Mouse (Mus musculus) liver, embryonic 14.5 days (tissue): Measurements from ENCODE around the gene Olfr738. TPM values are rescaled to one million over a fixed set of nuclear protein-coding genes. Genes with fewer than 3 reads are reported as not detected.

Source experiments
- ATAC-seq: fragments of 200-750 bp; cut with Nextera tagmentation; 2 replicates; pipeline ENCODE4 v1.8.0; 2017; ENCODE audit warnings: moderate number of reproducible peaks, mild to moderate bottlenecking, moderate library complexity; ENCODE audit not compliant: insufficient read depth
- DNase-seq, 3 experiments: peaks; one replicate each; pipeline ENCODE4 v3.0.0-alpha.2; 2012 to 2013; ENCODE audit warnings: low read depth in 3 of 3, low spot score in 3 of 3
- H3K27ac ChIP-seq: fragments of 300-500 bp; sonication (generic); 2 replicates; pipeline ENCODE4 v1.5.1; 2014; ENCODE audit warnings: moderate library complexity, mild to moderate bottlenecking, control low read depth, inconsistent platforms
- H3K27me3 ChIP-seq: fragments of 300-500 bp; sonication (generic); 2 replicates; pipeline ENCODE4 v1.6.1; 2014; ENCODE audit warnings: mild to moderate bottlenecking, low read length, moderate library complexity; ENCODE audit not compliant: control insufficient read depth, insufficient read depth
- H3K36me3 ChIP-seq: fragments of 300-500 bp; sonication (generic); replicated peaks from 2 replicates; pipeline ENCODE4 v1.6.1; 2014; ENCODE audit warnings: low read depth; ENCODE audit not compliant: control insufficient read depth, insufficient read depth
- H3K4me1 ChIP-seq, 2 experiments: fragments of 200-500 bp in 1 of 2; fragments of 300-500 bp in 1 of 2; sonication (generic) in 1 of 2; replicated peaks; 2 replicates each; pipeline ENCODE4 v1.6.1; 2012 to 2014; ENCODE audit warnings: antibody characterized with exemption in 1 of 2, inconsistent platforms in 1 of 2, low read length in 1 of 2; ENCODE audit not compliant: control insufficient read depth in 2 of 2, insufficient read depth in 2 of 2
- H3K4me2 ChIP-seq: fragments of 300-500 bp; sonication (generic); 2 replicates; pipeline ENCODE4 v1.6.1; 2014; ENCODE audit warnings: low read depth, mild to moderate bottlenecking, control low read depth, moderate library complexity
- H3K4me3 ChIP-seq, 2 experiments: fragments of 200-500 bp in 1 of 2; fragments of 300-500 bp in 1 of 2; sonication (generic) in 1 of 2; 2 replicates each; pipeline ENCODE4 v1.5.1; 2012 to 2014; ENCODE audit warnings: low read depth in 2 of 2, low read length in 2 of 2, mild to moderate bottlenecking in 2 of 2, control low read depth in 1 of 2, inconsistent platforms in 1 of 2, moderate library complexity in 1 of 2; ENCODE audit not compliant: insufficient read depth in 1 of 2
- H3K9ac ChIP-seq: fragments of 300-500 bp; sonication (generic); replicated peaks from 2 replicates; pipeline ENCODE4 v1.6.1; 2014; ENCODE audit warnings: mild to moderate bottlenecking, control low read depth, moderate library complexity
- H3K9me3 ChIP-seq: fragments of 300-500 bp; sonication (generic); 2 replicates; pipeline ENCODE4 v1.6.1; 2016; ENCODE audit warnings: low read length, mixed read lengths; ENCODE audit not compliant: control insufficient read depth
- CTCF ChIP-seq: IDR thresholded peaks from 2 replicates; pipeline ENCODE4 v1.5.1; 2016; ENCODE audit warnings: antibody characterized with exemption, low read depth, control low read depth
- EP300 ChIP-seq: IDR thresholded peaks from 2 replicates; pipeline ENCODE4 v1.6.1; 2016; ENCODE audit warnings: antibody characterized with exemption, low read depth
- WGBS: fragments of 180-500 bp; shearing (Covaris S2); extraction: QIAGEN DNeasy Blood & Tissue Kit; methylation state at CpG from one replicate; pipeline ENCODE4 v1.1.7; 2014; ENCODE audit not compliant: insufficient replicate concordance; 5-methylcytosine and 5-hydroxymethylcytosine counted together
- polyA plus RNA-seq, 2 experiments: library from polyadenylated mRNA; depleted of rRNA in 1 of 2; stranded (reverse) in 1 of 2; unstranded in 1 of 2; fragments of >200 nt; fragmentation: Nextera tagmentation in 1 of 2; extraction: Ambion mirVana in 1 of 2; gene quantifications; 2 replicates each; pipeline versions ENCODE4 v1.2.1 to v1.2.3; 2012 to 2014

The Olfr738 gene
- polyA plus RNA-seq, 2 experiments: not detected

DNA sequence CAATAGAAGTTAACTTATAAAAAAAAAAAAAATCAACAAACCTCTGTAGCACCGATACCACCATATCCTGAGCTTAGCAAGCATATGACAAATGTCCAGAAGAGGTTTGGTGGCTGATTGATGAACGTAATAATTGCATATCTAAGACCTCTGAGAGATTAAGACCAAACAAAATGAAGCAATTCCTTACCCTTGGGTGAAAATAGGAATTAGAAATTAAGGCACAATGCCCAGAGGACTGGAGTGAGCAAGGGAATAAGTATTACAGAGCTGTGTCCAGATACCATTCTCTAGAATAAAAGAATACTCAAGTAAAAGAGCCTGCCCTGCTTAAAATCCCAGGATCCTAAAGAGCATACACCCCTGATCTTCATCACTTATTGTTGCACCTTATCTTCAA, 11.0 kb downstream of the Olfr738 start, which contains the start of gene Olfr739:
Gene Olfr739, plus strand, starts transcription at position 301 of the 400 bp plus-strand sequence.
- no peaks in the 10 kb centered on the region for H3K36me3 ChIP-seq
- H3K27me3 ChIP-seq: no peaks in the 10 kb centered on the region
- no peaks in the 10 kb centered on the region for H3K9me3 ChIP-seq
- no peak within 1 kb of the TSS for H3K27ac ChIP-seq
- no peak within 1 kb of the TSS for H3K9ac ChIP-seq
- no peaks in the 10 kb centered on the region for H3K4me1 ChIP-seq
- H3K4me3 ChIP-seq: no peak within 1 kb of the TSS
- ATAC-seq (no peak), DNase-seq (no peak)
- TF ChIP-seq EP300 (no peak), CTCF (no peak)
- H3K4me2 ChIP-seq: no peak within 1 kb of the TSS
- WGBS: 42% methylated on average over 2 of the region's 2 CpGs

DNA sequence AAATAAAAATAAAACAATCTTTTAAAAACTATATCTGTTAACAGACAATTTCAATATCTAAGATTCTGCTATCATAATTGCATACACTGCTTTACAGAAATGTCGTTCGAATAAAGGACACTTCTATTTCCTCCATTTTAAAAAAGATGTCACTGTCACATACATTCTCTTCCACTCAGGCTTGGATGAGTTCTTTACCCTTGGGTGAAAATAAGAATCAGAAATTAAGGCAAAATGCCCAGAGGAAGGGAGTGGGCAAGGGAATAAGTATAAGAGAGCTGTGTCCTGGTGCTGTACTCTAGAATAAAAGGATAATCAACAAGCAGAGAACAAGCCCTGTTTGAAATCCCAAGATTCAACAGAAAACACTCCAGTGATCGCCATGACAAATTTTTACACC, 37.9 kb downstream of the Olfr738 start, which contains the start of gene Olfr740:
Gene Olfr740, plus strand, starts transcription at position 301 of the 400 bp plus-strand sequence.
- ATAC-seq (no peak), DNase-seq (no peak)
- Histone ChIP-seq H3K36me3 (no peaks in the 10 kb centered on the region), H3K27me3 (no peaks in the 10 kb centered on the region), H3K9me3 (no peaks in the 10 kb centered on the region), H3K4me1 (no peaks in the 10 kb centered on the region), H3K4me3 (no peak within 1 kb of the TSS), H3K9ac (no peak within 1 kb of the TSS), H3K4me2 (no peak within 1 kb of the TSS), H3K27ac (no peak within 1 kb of the TSS)
- WGBS: 47% methylated on average over 3 of the region's 3 CpGs
- TF ChIP-seq CTCF: no peak
- TF ChIP-seq EP300: no peak

Other genes with a start within 250 kb of the Olfr738 start
- gene Olfr730, start 219.4 kb upstream of the Olfr738 start, polyA plus RNA-seq (2012; rRNA removed): not detected in 2 replicates
- gene Olfr730, start 219.4 kb upstream of the Olfr738 start, polyA plus RNA-seq (2014; fragmentation: Nextera tagmentation; extraction: Ambion mirVana): not detected in 2 replicates
- gene Olfr731, start 165.7 kb upstream of the Olfr738 start, polyA plus RNA-seq (2012; rRNA removed): not detected in 2 replicates
- not detected in 2 replicates for gene Olfr731, start 165.7 kb upstream of the Olfr738 start, polyA plus RNA-seq (2014; fragmentation: Nextera tagmentation; extraction: Ambion mirVana)
- gene Olfr732, start 123.4 kb upstream of the Olfr738 start, polyA plus RNA-seq (2012; rRNA removed): not detected in 2 replicates
- gene Olfr732, start 123.4 kb upstream of the Olfr738 start, polyA plus RNA-seq (2014; fragmentation: Nextera tagmentation; extraction: Ambion mirVana): not detected in 2 replicates
- gene Olfr733, start 106.0 kb upstream of the Olfr738 start, polyA plus RNA-seq (2012; rRNA removed): not detected in 2 replicates
- not detected in 2 replicates for gene Olfr733, start 106.0 kb upstream of the Olfr738 start, polyA plus RNA-seq (2014; fragmentation: Nextera tagmentation; extraction: Ambion mirVana)
- gene Olfr734, start 80.8 kb upstream of the Olfr738 start, polyA plus RNA-seq (2012; rRNA removed): not detected in 2 replicates
- gene Olfr734, start 80.8 kb upstream of the Olfr738 start, polyA plus RNA-seq (2014; fragmentation: Nextera tagmentation; extraction: Ambion mirVana): not detected in 2 replicates
- gene Olfr735, start 58.7 kb upstream of the Olfr738 start, polyA plus RNA-seq (2012; rRNA removed): not detected in 2 replicates
- not detected in 2 replicates for gene Olfr735, start 58.7 kb upstream of the Olfr738 start, polyA plus RNA-seq (2014; fragmentation: Nextera tagmentation; extraction: Ambion mirVana)
- gene Tlr11, start 49.7 kb upstream of the Olfr738 start, polyA plus RNA-seq (2012; rRNA removed): 0.04 TPM in 2 replicates
- 0.05 TPM in 1 of 2 replicates, not detected in the other for gene Tlr11, start 49.7 kb upstream of the Olfr738 start, polyA plus RNA-seq (2014; fragmentation: Nextera tagmentation; extraction: Ambion mirVana)
- not detected in 2 replicates for gene Olfr736, start 26.4 kb upstream of the Olfr738 start, polyA plus RNA-seq (2012; rRNA removed)
- not detected in 2 replicates for gene Olfr736, start 26.4 kb upstream of the Olfr738 start, polyA plus RNA-seq (2014; fragmentation: Nextera tagmentation; extraction: Ambion mirVana)
- gene Olfr739, start 11.1 kb downstream of the Olfr738 start, polyA plus RNA-seq (2012; rRNA removed): not detected in 2 replicates
- gene Olfr739, start 11.1 kb downstream of the Olfr738 start, polyA plus RNA-seq (2014; fragmentation: Nextera tagmentation; extraction: Ambion mirVana): not detected in 2 replicates
- not detected in 2 replicates for gene Olfr740, start 38.0 kb downstream of the Olfr738 start, polyA plus RNA-seq (2012; rRNA removed)
- gene Olfr740, start 38.0 kb downstream of the Olfr738 start, polyA plus RNA-seq (2014; fragmentation: Nextera tagmentation; extraction: Ambion mirVana): not detected in 2 replicates
- gene Olfr741, start 65.2 kb downstream of the Olfr738 start, polyA plus RNA-seq (2012; rRNA removed): not detected in 2 replicates
- gene Olfr741, start 65.2 kb downstream of the Olfr738 start, polyA plus RNA-seq (2014; fragmentation: Nextera tagmentation; extraction: Ambion mirVana): not detected in 2 replicates
- gene Olfr742, start 96.0 kb downstream of the Olfr738 start, polyA plus RNA-seq (2012; rRNA removed): not detected in 2 replicates
- not detected in 2 replicates for gene Olfr742, start 96.0 kb downstream of the Olfr738 start, polyA plus RNA-seq (2014; fragmentation: Nextera tagmentation; extraction: Ambion mirVana)
- not detected in 2 replicates for gene Olfr743, start 114.3 kb downstream of the Olfr738 start, polyA plus RNA-seq (2012; rRNA removed)
- gene Olfr743, start 114.3 kb downstream of the Olfr738 start, polyA plus RNA-seq (2014; fragmentation: Nextera tagmentation; extraction: Ambion mirVana): not detected in 2 replicates
- gene Olfr744, start 207.3 kb downstream of the Olfr738 start, polyA plus RNA-seq (2012; rRNA removed): not detected in 2 replicates
- gene Olfr744, start 207.3 kb downstream of the Olfr738 start, polyA plus RNA-seq (2014; fragmentation: Nextera tagmentation; extraction: Ambion mirVana): not detected in 2 replicates
- not detected in 2 replicates for gene Olfr745, start 231.8 kb downstream of the Olfr738 start, polyA plus RNA-seq (2012; rRNA removed)
- gene Olfr745, start 231.8 kb downstream of the Olfr738 start, polyA plus RNA-seq (2014; fragmentation: Nextera tagmentation; extraction: Ambion mirVana): not detected in 2 replicates
- gene Olfr746, start 239.5 kb downstream of the Olfr738 start, polyA plus RNA-seq (2012; rRNA removed): not detected in 2 replicates
- gene Olfr746, start 239.5 kb downstream of the Olfr738 start, polyA plus RNA-seq (2014; fragmentation: Nextera tagmentation; extraction: Ambion mirVana): not detected in 2 replicates